Mouse (Mus musculus): ENCODE results near the gene Zfp747.
"Not testable (repeated sequence)": the region's sequence is repeated elsewhere in the genome, so short reads cannot be mapped to it uniquely, and the experiment has no call there.

Gene Zfp747

DNA sequence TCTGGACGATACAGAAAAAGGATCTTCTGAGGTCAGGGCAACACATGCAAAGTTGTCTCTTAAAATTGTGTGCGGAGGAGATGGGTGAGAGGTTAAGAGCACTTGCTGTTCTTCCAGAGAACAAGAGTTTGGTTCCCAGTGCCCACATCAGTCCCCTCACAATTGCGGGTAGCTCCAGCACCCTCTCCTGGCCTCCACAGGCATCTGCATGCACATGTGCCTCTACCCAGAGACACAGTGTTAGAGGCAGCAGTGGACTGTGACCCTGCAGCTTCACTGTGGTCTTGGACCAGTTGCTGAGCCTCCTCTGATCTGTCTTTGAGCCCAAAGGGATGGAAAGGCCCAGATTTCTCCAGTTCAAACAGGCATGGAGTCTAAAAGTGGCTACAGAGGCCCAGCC is 4.0 kb downstream of the Zfp747 start:
- not testable (repeated sequence) for DNase-seq (ENCODE audit: low spot score in 2 of 2)

DNA sequence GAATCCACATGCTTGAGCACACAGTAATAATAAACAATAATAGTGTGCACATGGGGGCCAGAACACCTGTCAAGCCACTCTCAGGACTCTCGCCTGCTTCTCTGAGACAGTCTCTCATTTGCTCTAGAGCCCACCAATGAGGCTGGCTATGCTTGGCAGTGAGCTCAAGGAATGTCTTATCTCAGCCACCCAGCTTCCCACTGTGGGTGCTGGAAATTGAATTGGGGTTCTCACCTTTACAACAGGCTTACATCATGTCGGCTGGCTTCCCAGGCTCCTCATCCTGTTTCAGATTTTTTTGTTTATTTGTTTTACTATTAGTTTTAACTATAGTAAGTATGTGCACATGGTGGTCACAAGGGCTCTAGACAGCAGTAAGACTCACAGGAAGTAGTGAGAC is 4.6 kb downstream of the Zfp747 start:
- DNase-seq (ENCODE audit: low spot score in 2 of 2): no peak

DNA sequence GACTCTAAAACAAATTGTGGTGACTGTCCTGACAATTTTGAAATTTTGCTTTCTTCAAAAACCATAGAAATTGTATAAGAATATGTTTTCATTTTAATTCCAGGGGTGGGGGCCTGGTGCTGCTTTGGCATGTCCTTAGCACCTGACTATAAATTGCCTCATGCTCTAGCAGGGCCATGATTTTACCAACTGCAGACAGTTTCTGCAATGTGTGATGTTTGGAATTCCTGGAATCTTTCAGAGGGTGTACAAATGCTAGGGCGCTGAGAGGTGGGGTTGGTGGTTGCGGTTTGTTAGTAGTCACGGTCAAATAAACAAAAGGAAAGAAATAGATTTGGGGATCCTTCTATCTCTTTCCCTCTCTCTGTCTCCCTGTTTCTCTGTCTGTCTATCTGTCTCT is 9.6 kb downstream of the Zfp747 start:
- DNase-seq (ENCODE audit: low spot score in 2 of 2): no peak

DNA sequence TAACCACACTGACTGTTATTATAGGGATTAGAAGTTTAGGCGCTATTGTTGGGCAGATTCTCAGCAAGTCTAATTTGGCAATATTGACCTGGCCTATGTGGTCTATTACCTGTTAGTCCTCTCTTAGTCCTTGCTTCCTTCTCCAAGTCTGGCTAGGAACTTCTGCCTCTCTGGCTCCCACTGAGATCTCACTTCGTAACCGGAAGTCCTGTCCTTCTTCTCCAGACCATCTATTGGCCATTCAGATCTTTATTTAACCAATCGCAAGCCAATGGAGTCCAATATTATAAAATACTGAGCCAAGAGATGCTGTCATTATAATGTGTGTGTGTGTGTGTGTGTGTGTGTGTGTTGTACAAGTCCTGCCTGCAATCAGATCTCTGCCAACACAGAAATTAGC is 11.7 kb downstream of the Zfp747 start:
- peak; percentile 44 to 56 for DNase-seq (ENCODE audit: low spot score in 2 of 2)

DNA sequence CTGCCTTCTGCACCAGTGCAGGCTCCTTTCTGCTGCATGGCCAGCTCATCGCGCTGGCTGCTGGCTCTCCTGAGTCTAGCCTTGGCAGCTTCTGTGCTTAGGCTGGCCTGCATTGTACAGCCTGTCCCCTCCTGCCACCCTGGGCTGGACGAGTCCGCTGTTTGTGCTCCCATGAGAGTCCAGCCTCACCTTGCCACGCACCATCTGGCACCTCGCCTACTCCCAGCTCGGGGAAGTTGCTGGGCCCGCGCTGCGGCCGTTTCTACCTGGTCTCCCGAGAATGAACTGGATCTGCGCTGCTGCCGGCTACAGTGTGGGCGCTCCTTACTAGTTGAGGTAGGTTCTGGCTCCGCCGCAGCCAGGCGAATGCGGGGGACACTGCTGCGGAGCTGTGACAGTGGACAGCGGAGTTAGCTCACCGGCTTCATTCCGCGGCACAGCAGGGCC is 12.4 kb downstream of the Zfp747 start:
- no peak for DNase-seq (ENCODE audit: low spot score in 2 of 2)

DNA sequence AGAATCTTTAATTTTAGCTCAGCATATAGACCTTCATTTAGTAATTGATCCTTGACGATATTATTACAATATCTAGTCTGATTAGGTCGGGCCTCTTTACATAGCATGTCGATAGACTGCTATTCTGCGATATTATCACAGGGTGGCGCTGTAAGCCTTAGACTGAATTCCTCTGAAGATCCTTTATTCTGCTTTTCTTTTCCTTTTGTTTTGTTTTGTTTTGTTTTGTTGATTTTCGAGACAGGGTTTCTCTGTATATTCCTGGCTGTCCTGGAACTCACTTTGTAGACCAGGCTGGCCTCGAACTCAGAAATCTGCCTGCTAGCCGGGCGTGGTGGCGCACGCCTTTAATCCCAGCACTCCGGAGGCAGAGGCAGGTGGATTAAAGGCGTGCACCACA is 13.4 kb downstream of the Zfp747 start:
- DNase-seq (ENCODE audit: low spot score in 2 of 2): peak in 1 of 2 experiments; percentile 33

DNA sequence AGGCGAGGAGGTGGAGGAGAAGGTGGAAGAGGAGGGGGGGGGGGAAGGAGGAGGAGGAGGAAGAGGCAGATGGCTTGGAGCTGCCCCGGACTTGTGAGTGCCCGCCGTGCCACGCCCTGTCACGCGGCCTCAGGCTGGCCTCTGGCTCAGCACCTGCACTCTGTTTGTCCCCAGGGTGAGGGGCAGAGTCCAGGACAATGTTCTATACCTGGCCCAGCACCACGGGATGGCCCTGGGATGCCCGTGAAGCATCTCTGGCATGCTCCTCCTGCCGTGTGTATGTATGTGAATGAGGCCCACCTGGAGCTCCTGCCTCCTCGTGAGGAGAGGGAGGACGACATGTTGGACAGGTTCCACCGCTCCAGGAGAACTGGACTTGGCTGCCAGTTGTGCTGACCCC is 14.4 kb downstream of the Zfp747 start:
- no peak for DNase-seq (ENCODE audit: low spot score in 2 of 2)

DNA sequence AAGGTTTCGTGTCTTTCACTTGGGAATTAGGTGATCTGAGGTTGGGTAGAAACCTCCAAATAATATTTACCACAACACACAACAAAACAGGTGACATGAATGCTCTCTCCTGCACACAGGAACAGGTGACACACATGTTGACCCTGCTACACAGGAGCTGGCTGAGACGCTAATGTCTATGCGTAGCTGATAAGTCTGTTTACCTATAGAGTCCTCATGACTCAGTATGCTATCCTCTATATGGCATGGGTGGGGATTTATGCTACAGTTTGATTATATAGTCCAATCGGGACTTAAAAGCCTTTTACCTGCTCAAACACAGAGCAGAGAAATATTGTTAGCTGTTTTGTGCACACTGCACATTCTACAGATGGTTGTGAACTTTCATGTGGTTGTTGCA is 15.6 kb downstream of the Zfp747 start:
- no peak for DNase-seq (ENCODE audit: low spot score in 2 of 2)

DNA sequence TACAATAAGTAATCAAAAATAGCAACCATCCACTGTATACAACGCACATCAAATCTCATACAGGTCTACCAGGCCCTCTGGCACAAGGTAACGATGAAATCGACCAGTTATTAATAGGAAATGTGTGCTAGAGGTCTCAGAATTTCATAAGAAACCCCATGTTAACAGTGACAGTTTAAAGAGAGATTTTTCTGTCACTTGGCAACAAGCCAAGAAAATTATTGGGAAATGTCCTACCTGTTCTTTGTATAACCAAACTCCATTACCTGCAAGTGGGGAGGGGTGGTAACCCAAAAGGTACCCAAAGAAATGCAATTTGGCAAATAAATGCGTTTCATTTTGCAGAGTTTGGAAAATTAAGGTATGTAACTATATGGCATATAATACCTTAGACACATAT is 17.4 kb downstream of the Zfp747 start:
- DNase-seq (ENCODE audit: low spot score in 2 of 2): no peak

DNA sequence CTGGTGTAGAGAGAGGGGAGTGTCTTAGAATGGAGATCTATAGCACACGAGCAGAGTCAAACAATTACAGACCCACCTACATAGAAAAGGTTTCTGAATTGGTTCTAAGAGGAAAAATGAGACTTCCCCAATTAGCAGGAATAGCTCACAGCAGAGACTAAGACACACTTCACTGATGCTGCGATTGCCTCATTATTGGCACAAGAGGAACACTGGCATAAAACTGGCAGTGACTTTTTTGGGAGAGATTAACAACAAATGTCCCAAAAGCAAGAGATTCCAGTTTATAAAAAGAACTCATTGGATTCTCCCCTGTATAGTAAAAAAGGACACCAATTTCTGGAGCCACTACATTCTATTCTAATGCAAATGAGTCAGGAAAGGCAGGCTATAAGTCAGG is 18.0 kb downstream of the Zfp747 start:
- DNase-seq (ENCODE audit: low spot score in 2 of 2): no peak

DNA sequence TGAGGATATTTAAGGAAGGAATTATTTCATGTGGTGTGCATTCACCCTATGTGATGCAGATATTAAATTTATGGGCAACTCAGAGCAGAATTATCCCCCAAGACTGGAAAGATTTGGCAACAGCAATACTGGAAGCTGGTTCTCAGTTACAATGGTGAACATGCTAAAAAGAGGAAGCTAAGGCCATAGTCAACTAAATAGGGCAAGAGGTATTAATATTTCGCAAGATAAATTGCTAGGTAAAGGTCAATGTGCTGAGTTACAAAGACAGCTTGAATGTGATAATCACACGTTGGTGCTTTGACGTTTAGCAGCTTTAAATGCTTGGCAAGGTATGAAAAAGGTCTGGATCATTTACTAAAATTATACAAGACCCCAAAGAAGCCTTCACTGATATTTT is 20.1 kb downstream of the Zfp747 start:
- DNase-seq (ENCODE audit: low spot score in 2 of 2): no peak

DNA sequence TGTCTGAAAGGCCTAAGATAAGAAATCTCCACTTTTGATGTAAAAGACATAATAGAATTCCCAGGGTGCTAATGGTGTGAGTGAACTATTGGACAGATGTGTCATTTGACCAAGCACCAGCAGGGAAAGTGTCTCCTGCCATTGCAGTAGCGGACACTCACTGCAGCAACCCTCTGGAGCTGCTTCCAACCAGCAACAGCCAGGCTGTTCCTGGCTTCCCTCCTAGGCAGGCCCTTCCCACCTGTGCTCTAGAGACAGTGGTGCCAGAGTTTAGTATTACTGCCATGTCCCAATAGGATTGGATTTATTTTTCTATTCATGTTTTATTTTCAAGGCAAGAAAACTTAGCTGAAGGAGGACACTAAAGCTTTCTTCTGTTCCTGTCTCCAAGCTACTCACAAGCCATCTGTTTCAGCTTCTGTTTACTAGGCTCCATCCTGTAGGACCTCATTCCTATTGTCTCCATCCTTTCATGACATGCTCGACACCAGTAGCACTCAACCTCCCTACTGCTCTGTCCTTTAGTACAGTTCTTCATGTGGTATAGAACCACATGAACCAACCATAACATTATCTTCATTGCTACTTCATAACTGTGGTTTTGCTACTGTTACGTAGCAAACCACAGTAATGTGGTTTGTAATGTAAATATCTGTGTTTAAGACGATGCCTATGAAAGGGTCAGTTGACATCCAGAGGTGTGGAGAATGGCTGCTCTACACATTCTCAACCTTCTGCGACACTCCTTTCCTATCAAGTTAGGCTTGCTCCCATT is 24.4 kb downstream of the Zfp747 start:
- no peak for DNase-seq (ENCODE audit: low spot score in 2 of 2)

DNA sequence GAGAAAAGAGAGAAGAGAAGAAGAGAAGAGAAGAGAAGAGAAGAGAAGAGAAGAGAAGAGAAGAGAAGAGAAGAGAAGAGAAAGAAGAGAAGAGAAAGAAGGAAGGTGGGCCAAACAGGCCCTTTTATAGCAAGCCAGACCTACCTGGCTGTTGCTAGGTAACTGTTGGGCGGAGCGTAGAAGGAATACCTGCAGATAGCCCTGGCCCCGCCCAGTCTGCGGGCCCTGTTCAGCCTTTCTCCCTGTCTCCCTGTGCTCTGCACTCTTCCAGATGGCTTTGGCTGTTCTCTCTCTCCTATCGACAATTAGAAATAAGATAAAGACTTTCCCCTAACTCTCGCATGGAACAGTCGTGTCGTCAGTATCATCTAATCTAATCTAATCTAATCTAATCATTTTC is 29.2 kb downstream of the Zfp747 start:
- no peak for DNase-seq (ENCODE audit: low spot score in 2 of 2)

DNA sequence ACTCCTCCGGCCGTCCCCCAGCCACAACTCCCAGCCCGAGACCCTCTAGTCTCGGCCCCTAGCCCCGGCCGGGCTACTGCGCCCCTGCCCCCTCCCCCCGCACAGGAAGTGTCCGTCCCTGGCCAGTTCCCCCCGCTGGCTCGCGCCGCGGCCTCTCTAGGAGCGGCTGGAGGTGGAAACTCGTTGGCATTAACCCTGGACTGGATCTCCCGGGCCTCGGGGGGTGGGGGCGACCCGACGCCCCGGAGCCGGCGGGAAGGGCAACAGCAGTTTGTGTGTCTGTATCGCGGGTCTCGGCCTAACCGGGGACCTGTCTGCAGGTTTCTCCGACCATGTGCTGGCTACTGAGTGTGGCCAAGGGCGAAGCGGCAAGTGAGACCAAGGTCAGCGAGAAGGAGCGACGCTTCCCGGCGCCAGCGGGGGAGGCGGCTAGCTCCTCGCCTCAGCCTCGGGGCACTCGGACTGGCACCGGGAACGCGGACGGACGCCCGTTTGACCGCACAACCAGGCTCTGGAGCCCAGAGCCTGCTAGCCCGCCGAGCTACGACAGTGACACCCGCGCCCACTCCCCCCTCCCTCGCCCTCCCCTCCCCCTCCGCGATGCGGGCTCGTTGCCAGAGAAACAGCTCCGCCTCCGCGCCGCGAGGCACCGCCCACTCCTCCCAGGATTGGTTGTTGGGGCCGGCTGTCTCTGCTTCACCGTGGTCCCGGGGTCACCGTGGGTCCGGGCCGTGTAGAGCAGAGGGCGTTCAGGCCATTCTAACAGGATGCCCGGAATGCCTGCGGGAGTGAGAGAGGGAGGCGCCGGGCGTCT is 30.1 kb downstream of the Zfp747 start, which contains the start of gene Zfp768:
Zfp768 (minus strand) TSS at position 78 of the 814 bp plus-strand sequence.
- DNase-seq (ENCODE audit: low spot score in 2 of 2): peak; percentile 94 to 95

DNA sequence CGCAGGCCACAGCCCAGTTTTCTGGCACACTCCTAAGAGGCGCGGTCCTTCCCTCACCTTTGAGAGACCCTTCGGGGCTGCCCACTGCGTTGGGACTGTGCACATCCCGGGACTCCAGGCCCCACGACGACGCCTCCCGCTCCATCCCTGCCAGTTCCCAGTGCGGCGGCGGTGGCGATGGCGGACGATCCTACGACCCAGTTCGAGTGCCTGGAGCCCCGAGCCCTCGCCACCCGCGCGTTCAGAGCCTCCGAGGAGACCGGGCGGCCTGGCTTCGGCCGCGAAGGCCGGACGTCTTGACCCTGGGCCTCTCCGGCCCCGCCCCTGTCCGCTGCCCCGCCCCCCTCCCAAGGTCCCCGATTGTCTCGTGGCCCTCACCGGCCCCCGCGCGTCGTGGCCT is 30.8 kb downstream of the Zfp747 start:
- DNase-seq (ENCODE audit: low spot score in 2 of 2): no peak

DNA sequence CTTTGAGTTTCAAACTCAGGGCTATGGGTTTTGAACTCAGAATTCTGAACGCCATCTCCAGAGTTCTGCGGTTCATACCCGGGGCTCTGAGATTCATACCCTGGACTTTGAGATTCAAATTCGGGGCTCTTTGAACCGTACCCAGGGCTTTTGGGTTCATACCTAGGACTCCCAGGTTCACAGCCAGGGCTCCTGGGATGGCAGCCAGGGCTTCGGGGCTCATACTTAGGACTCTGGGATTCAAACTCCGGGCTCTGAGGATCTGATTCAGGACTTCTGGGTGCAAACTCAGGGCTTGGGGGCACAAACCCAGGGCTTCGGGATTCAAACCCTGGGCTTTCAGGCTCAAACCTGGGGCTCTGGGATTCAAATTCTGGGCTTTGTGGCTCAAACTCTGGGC is 31.5 kb downstream of the Zfp747 start:
- no peak for DNase-seq (ENCODE audit: low spot score in 2 of 2)

DNA sequence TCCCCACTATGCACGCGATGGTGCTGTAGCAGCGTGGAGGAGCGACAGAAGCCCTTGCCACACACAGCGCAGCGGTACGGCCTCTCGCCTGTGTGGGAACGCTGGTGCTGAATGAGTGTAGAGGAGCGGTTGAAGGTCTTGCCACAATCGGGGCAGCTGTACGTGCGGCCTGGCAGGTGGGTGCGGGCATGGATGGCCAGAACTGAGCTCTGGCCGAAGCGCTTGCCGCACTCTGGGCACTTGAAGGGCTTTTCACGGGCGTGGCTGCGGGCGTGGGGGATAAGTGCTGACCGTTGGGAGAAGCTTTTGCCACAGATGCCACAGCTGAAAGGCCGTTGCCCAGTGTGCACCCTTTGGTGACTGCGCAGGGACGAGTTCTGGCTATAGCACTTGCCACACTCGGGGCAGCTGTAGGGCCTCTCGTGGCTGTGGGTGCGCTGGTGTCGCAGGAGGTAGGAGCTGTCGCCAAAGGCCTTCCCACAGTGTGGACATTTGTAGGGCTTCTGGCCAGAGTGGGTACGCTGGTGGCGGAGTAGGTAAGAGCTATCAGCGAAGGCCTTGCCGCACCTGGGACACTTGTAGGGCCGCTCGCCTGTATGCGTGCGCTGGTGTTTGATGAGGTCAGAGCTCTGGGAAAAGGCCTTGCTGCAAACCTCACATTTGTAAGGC is 32.4 kb downstream of the Zfp747 start:
- DNase-seq (ENCODE audit: low spot score in 2 of 2): no peak

DNA sequence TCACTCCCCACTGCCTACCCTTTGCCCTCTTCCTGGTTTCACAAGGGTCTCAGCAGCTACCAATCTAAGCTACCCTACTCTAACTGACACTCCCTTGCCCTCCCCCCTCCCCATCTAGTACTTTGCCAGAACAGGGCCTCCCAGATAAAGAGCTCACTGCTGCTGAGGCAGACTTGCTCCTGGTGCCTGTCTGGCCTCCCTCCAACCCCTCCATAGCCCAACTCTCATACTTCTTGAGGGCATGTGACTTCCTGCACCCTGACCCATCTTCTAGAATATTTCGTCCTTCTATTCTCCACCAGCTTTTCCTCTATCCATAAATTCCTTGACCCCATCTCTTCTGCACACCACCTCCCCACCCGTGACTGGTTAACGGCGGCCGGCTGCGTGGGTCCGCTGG is 33.0 kb downstream of the Zfp747 start:
- no peak for DNase-seq (ENCODE audit: low spot score in 2 of 2)

DNA sequence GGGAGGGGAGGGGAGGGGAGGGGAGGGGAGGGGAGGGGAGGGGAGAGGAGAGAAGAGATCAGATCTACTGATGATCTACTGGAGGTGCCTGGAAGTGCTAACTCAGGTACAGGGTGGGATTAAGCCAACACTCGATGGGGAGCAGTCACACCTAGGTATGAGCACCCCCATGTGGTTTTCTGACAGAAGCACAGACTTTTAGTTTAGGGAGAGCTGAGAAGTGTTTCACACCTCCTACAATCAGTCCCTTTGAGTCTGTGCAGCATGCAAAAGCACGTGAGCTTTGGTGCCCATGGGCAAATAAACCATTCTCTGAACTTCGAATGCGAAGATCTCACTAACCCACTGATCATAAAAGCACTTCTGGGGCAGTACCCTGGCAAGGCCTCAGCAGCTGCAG is 33.5 kb downstream of the Zfp747 start:
- no peak for DNase-seq (ENCODE audit: low spot score in 2 of 2)

DNA sequence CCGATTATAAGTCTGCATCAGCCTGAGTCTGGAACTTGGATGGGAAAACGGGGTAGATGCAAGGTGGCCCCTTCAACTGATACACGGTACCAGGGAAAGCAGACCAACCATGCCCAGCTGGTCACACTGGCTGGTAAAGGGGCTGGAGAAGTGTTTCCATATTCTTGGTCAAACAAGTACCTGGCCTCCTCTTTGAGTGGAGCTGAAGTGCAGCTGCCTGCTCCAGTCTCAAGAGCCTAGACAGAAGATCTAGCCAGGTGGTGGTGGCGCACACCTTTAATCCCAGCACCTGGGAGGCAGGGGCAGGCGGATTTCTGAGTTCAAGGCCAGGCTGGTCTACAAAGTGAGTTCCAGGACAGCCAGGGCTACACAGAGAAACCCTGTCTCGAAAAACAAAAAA is 34.0 kb downstream of the Zfp747 start:
- not testable (repeated sequence) for DNase-seq (ENCODE audit: low spot score in 2 of 2)

DNA sequence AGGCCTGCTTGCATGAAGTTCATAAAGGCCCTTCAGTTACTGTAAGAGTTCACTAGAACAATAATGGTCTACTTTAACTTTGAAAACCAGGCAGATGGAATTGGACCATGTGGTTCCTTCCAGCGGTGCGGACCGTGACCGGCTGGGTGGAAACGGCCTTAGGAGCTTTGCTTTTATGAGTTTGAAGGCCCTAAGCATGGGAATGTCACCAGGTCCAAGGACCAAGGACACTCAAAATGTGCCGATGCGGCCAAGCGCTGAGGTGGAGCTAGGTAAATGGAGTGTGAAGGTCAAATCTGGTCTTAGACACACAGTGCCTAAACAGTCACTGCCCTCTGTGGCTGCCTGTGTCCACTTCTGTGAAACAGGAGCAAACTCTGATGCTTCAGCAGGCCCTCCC is 34.5 kb downstream of the Zfp747 start:
- DNase-seq (ENCODE audit: low spot score in 2 of 2): no peak

DNA sequence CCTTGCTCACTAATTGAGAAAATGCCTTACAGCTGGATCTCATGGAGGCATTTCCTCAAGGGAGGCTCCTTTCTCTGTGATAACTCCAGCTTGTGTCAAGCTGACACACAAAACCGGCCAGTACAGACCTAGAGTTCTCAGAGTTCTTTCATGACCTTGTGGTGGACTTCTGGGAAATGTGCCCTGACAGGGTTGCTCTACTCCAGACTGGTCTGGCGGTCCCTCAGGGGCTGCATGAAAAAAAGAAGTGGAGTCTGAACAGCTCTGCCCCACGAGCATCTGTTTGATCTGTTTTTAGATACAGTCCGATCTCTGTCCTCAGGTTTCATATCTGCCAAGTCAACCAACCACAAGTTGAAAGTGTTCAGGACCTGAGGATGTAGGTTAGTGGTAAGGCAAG is 38.2 kb downstream of the Zfp747 start:
- no peak for DNase-seq (ENCODE audit: low spot score in 2 of 2)

DNA sequence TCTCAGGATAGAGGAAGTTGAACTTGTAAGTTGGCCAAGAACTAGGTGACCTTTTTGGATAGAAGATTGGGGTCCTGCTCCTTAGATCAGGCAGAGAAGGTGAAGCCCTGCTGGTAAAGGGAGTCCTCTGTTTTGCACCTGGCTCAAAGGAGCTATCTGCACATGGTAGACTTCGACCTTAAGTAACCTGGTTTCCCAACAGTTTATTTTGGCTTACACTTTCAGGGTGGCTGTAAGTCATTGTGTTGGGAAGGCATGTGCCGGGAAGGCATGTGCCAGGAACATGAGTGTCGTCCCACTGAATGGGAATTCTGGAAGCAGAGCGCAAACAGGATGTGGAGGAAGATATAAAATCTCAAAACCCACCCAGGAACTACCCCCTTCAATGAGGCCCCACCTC is 40.2 kb downstream of the Zfp747 start:
- DNase-seq (ENCODE audit: low spot score in 2 of 2): no peak

All from heart, adult 9 months (tissue).